Mouse (Mus musculus): ENCODE measurements at regions not wholly inside any gene's neighbourhood (a gene's known extent, or its start where the extent isn't known, plus 50 kb on each side); places are given as distances from the start of the nearest gene placed in this dataset.

GRCm38 (mm10) chr1:92749475-92749874, 82.0 kb upstream of the Gpc1 start:
- H3K27me3 ChIP-seq (replicated peaks): peaks cover 5% of the 10 kb centered on the region; the same call in 1 of the 2 replicates
- WGBS: 43% methylated on average over 7 of the region's 7 CpGs
- no peaks in the 10 kb centered on the region for H3K36me3 ChIP-seq
- H3K4me3 ChIP-seq: no peak overlapping the region
- H3K27ac ChIP-seq (replicated peaks): no peak overlapping the region
- ATAC-seq (ENCODE audit: extremely low read depth, insufficient number of reproducible peaks, low FRiP score, low TSS enrichment): no peak
- peaks cover 56% of the 10 kb centered on the region for H3K4me1 ChIP-seq
- H3K9ac ChIP-seq: no peak overlapping the region
- no peak overlapping the region for H3K4me2 ChIP-seq
- H3K9me3 ChIP-seq: no peaks in the 10 kb centered on the region

GRCm38 (mm10) chr1:92745284-92745683, 86.2 kb upstream of the Gpc1 start:
- Histone ChIP-seq H3K27me3 (replicated peaks) (peaks cover 9% of the 10 kb centered on the region), H3K27ac (replicated peaks) (peak overlapping the region; percentile 84)

GRCm38 (mm10) chr1:92744528-92745241, 86.8 kb upstream of the Gpc1 start:
- 42% methylated on average over 9 of the region's 9 CpGs for WGBS
- peak overlapping the region; percentile 33; the same call in 1 of the 2 replicates for H3K9ac ChIP-seq
- H3K36me3 ChIP-seq: no peaks in the 10 kb centered on the region
- peaks cover 43% of the 10 kb centered on the region for H3K4me1 ChIP-seq
- peak overlapping the region; percentile 84 for H3K27ac ChIP-seq (replicated peaks)
- peaks cover 13% of the 10 kb centered on the region for H3K27me3 ChIP-seq (replicated peaks)
- H3K9me3 ChIP-seq: no peaks in the 10 kb centered on the region
- no peak for ATAC-seq (ENCODE audit: extremely low read depth, insufficient number of reproducible peaks, low FRiP score, low TSS enrichment)
- H3K4me3 ChIP-seq: no peak overlapping the region
- H3K4me2 ChIP-seq: no peak overlapping the region

More at GRCm38 (mm10) chr1:92745284-92745683, 86.2 kb upstream of the Gpc1 start:
- Histone ChIP-seq H3K4me2 (no peak overlapping the region), H3K9ac (peak overlapping the region; percentile 33; the same call in 1 of the 2 replicates), H3K36me3 (no peaks in the 10 kb centered on the region), H3K4me3 (no peak overlapping the region), H3K9me3 (no peaks in the 10 kb centered on the region), H3K4me1 (peaks cover 43% of the 10 kb centered on the region)
- ATAC-seq (ENCODE audit: extremely low read depth, insufficient number of reproducible peaks, low FRiP score, low TSS enrichment): no peak
- 61% methylated on average over 5 of the region's 5 CpGs for WGBS

- Histone ChIP-seq H3K4me1 (peaks cover 35% of the 10 kb centered on the region), H3K4me3 (no peak overlapping the region), H3K27me3 (replicated peaks) (peaks cover 26% of the 10 kb centered on the region), H3K9ac (no peak overlapping the region), H3K9me3 (no peaks in the 10 kb centered on the region), H3K36me3 (no peaks in the 10 kb centered on the region), H3K27ac (replicated peaks) (no peak overlapping the region), H3K4me2 (no peak overlapping the region)
- WGBS: 63% methylated on average over 4 of the region's 4 CpGs
- ATAC-seq (ENCODE audit: extremely low read depth, insufficient number of reproducible peaks, low FRiP score, low TSS enrichment): no peak
These were observed 88.4 kb upstream of the Gpc1 start for GRCm38 (mm10) chr1:92742881-92743621.

- ATAC-seq (ENCODE audit: extremely low read depth, insufficient number of reproducible peaks, low FRiP score, low TSS enrichment): no peak
- 77% methylated on average over 6 of the region's 6 CpGs for WGBS
- Histone ChIP-seq H3K27me3 (replicated peaks) (peaks cover 34% of the 10 kb centered on the region), H3K4me1 (peaks cover 35% of the 10 kb centered on the region), H3K9ac (no peak overlapping the region), H3K4me2 (no peak overlapping the region), H3K27ac (replicated peaks) (no peak overlapping the region), H3K9me3 (no peaks in the 10 kb centered on the region), H3K4me3 (no peak overlapping the region), H3K36me3 (no peaks in the 10 kb centered on the region)
These were observed 89.1 kb upstream of the Gpc1 start for GRCm38 (mm10) chr1:92742300-92742699.

GRCm38 (mm10) chr1:92741047-92741446, 90.4 kb upstream of the Gpc1 start:
- WGBS: 79% methylated on average over 5 of the region's 5 CpGs
- H3K4me2 ChIP-seq: no peak overlapping the region
- no peaks in the 10 kb centered on the region for H3K9me3 ChIP-seq
- peaks cover 46% of the 10 kb centered on the region for H3K27me3 ChIP-seq (replicated peaks)
- no peak overlapping the region for H3K9ac ChIP-seq
- H3K36me3 ChIP-seq: no peaks in the 10 kb centered on the region
- H3K4me3 ChIP-seq: no peak overlapping the region
- H3K4me1 ChIP-seq: peaks cover 22% of the 10 kb centered on the region
- no peak for ATAC-seq (ENCODE audit: extremely low read depth, insufficient number of reproducible peaks, low FRiP score, low TSS enrichment)
- no peak overlapping the region for H3K27ac ChIP-seq (replicated peaks)

GRCm38 (mm10) chr1:92737600-92738197, 89.1 kb upstream of the Otos start:
- Histone ChIP-seq H3K4me2 (no peak overlapping the region), H3K4me3 (no peak overlapping the region), H3K9me3 (no peaks in the 10 kb centered on the region), H3K9ac (no peak overlapping the region), H3K36me3 (no peaks in the 10 kb centered on the region), H3K27ac (replicated peaks) (no peak overlapping the region), H3K27me3 (replicated peaks) (peaks cover 54% of the 10 kb centered on the region), H3K4me1 (peaks cover 12% of the 10 kb centered on the region)
- ATAC-seq (ENCODE audit: extremely low read depth, insufficient number of reproducible peaks, low FRiP score, low TSS enrichment): no peak
- WGBS: 30% methylated on average over 11 of the region's 11 CpGs

GRCm38 (mm10) chr1:92736411-92736810, 87.8 kb upstream of the Otos start:
- no peak overlapping the region for H3K4me2 ChIP-seq
- no peak overlapping the region for H3K4me3 ChIP-seq
- no peak overlapping the region for H3K27ac ChIP-seq (replicated peaks)
- H3K27me3 ChIP-seq (replicated peaks): peaks cover 51% of the 10 kb centered on the region
- H3K9ac ChIP-seq: no peak overlapping the region
- H3K36me3 ChIP-seq: no peaks in the 10 kb centered on the region
- H3K9me3 ChIP-seq: no peaks in the 10 kb centered on the region
- peaks cover 12% of the 10 kb centered on the region for H3K4me1 ChIP-seq
- ATAC-seq (ENCODE audit: extremely low read depth, insufficient number of reproducible peaks, low FRiP score, low TSS enrichment): no peak
- WGBS: 56% methylated on average over 7 of the region's 7 CpGs

GRCm38 (mm10) chr1:92733732-92734131, 85.1 kb upstream of the Otos start:
- H3K27me3 ChIP-seq (replicated peaks): peaks cover 36% of the 10 kb centered on the region
- no peaks in the 10 kb centered on the region for H3K9me3 ChIP-seq
- no peak overlapping the region for H3K9ac ChIP-seq
- no peak overlapping the region for H3K4me3 ChIP-seq
- ATAC-seq (ENCODE audit: extremely low read depth, insufficient number of reproducible peaks, low FRiP score, low TSS enrichment): no peak
- 51% methylated on average over 8 of the region's 8 CpGs for WGBS
- no peak overlapping the region for H3K27ac ChIP-seq (replicated peaks)
- no peak overlapping the region for H3K4me2 ChIP-seq
- H3K36me3 ChIP-seq: no peaks in the 10 kb centered on the region
- H3K4me1 ChIP-seq: peaks cover 12% of the 10 kb centered on the region

- ATAC-seq (ENCODE audit: extremely low read depth, insufficient number of reproducible peaks, low FRiP score, low TSS enrichment): no peak
- H3K27ac ChIP-seq (replicated peaks): no peak overlapping the region
- no peaks in the 10 kb centered on the region for H3K9me3 ChIP-seq
- peaks cover 16% of the 10 kb centered on the region; the same call in 1 of the 2 replicates for H3K27me3 ChIP-seq (replicated peaks)
- 76% methylated on average over 11 of the region's 11 CpGs for WGBS
- no peaks in the 10 kb centered on the region for H3K36me3 ChIP-seq
- H3K4me2 ChIP-seq: no peak overlapping the region
- peaks cover 16% of the 10 kb centered on the region for H3K4me1 ChIP-seq
- no peak overlapping the region for H3K9ac ChIP-seq
- no peak overlapping the region for H3K4me3 ChIP-seq
These were observed 83.0 kb upstream of the Otos start for GRCm38 (mm10) chr1:92731353-92732282.

GRCm38 (mm10) chr1:92730576-92730975, 81.9 kb upstream of the Otos start:
- Histone ChIP-seq H3K4me2 (no peak overlapping the region), H3K27me3 (replicated peaks) (peaks cover 7% of the 10 kb centered on the region; the same call in 1 of the 2 replicates), H3K9me3 (no peaks in the 10 kb centered on the region), H3K9ac (no peak overlapping the region), H3K36me3 (no peaks in the 10 kb centered on the region), H3K4me3 (no peak overlapping the region), H3K27ac (replicated peaks) (no peak overlapping the region), H3K4me1 (peaks cover 16% of the 10 kb centered on the region)
- WGBS: 71% methylated on average over 6 of the region's 6 CpGs
- no peak for ATAC-seq (ENCODE audit: extremely low read depth, insufficient number of reproducible peaks, low FRiP score, low TSS enrichment)

Data from heart, embryonic 13.5 days (tissue).